Comparison of ENCODE assay signal across 8 mouse cellular contexts in genomic region chr11:75935819-75936430, GRCm38 (mm10). TPM values are rescaled to one million over a fixed set of nuclear protein-coding genes. Genes with fewer than 3 reads are reported as not detected.
DNase-seq lines count a peak whose midpoint lies in the region; ATAC-seq and TF ChIP-seq lines count a peak whose summit lies in the region.

No protein-coding gene starts in this region.

- no peaks in the 10 kb centered on the region for H3K9me3 ChIP-seq in hindbrain, embryonic 10.5 days
- no peaks in the 10 kb centered on the region for H3K9me3 ChIP-seq in hindbrain, embryonic 11.5 days (ENCODE audit: control insufficient read depth, low read length)
- H3K9me3 ChIP-seq in intestine, embryonic 15.5 days, result no peaks in the 10 kb centered on the region
- no peaks in the 10 kb centered on the region for H3K9me3 ChIP-seq in stomach, postnatal 0 days (ENCODE audit: control insufficient read depth, low read length)

- WGBS in hindbrain, embryonic 10.5 days, result 77% methylated on average over 7 of the region's 7 CpGs
- 69% methylated on average over 7 of the region's 7 CpGs for WGBS in hindbrain, embryonic 11.5 days
- WGBS in intestine, embryonic 15.5 days, result 34% methylated on average over 7 of the region's 7 CpGs
- WGBS in stomach, postnatal 0 days, result 39% methylated on average over 7 of the region's 7 CpGs

- DNase-seq in hindbrain, embryonic 10.5 days (ENCODE audit: low spot score), result no peak
- DNase-seq in hindbrain, embryonic 11.5 days (ENCODE audit: low spot score), result no peak
- DNase-seq in NIH3T3 (ENCODE audit: low read depth), result peak; percentile 11
- DNase-seq in gastrocnemius, postnatal 10 days, result peak; percentile 50
- peak; percentile 92 to 94 for DNase-seq in lung, adult 18-20 months
- DNase-seq in stomach, postnatal 0 days (ENCODE audit: low spot score), result peak; percentile 88
- no peak for DNase-seq in frontal cortex, postnatal 36 days (ENCODE audit: low spot score in 2 of 2)

- TF ChIP-seq EP300 in stomach, postnatal 0 days (optimal IDR thresholded peaks at IDR 0.05), result no peak

- H3K9ac ChIP-seq in hindbrain, embryonic 11.5 days (ENCODE audit: low read depth, low read length), result no peak overlapping the region
- H3K9ac ChIP-seq in intestine, embryonic 15.5 days, result no peak overlapping the region
- no peak overlapping the region; the same call in 1 of the 2 replicates for H3K9ac ChIP-seq in stomach, postnatal 0 days (ENCODE audit: low read length)

- H3K4me1 ChIP-seq in hindbrain, embryonic 10.5 days (replicated peaks), result peaks cover 54% of the 10 kb centered on the region
- peaks cover 7% of the 10 kb centered on the region; the same call in 1 of the 2 replicates for H3K4me1 ChIP-seq in hindbrain, embryonic 11.5 days (replicated peaks; ENCODE audit: control insufficient read depth, insufficient read depth, low read length)
- peaks cover 60% of the 10 kb centered on the region for H3K4me1 ChIP-seq in intestine, embryonic 15.5 days (replicated peaks)
- peaks cover 8% of the 10 kb centered on the region for H3K4me1 ChIP-seq in stomach, postnatal 0 days (replicated peaks; ENCODE audit: control insufficient read depth, insufficient read depth)

- H3K27ac ChIP-seq in hindbrain, embryonic 10.5 days, result peak overlapping the region; percentile 54
- no peak overlapping the region for H3K27ac ChIP-seq in hindbrain, embryonic 11.5 days (ENCODE audit: low read depth, low read length)
- H3K27ac ChIP-seq in intestine, embryonic 15.5 days, result peak overlapping the region; percentile 86
- peak overlapping the region; percentile 37 for H3K27ac ChIP-seq in stomach, postnatal 0 days (replicated peaks)

- H3K4me2 ChIP-seq in hindbrain, embryonic 11.5 days (replicated peaks; ENCODE audit: low read depth, low read length), result no peak overlapping the region
- H3K4me2 ChIP-seq in intestine, embryonic 15.5 days (replicated peaks), result peak overlapping the region; percentile 55; the same call in 1 of the 2 replicates
- H3K4me2 ChIP-seq in stomach, postnatal 0 days (replicated peaks; ENCODE audit: low read depth), result no peak overlapping the region

- H3K4me3 ChIP-seq in hindbrain, embryonic 10.5 days, result no peak overlapping the region
- no peak overlapping the region for H3K4me3 ChIP-seq in hindbrain, embryonic 11.5 days (ENCODE audit: low read depth, low read length)
- no peak overlapping the region for H3K4me3 ChIP-seq in intestine, embryonic 15.5 days (replicated peaks)
- no peak overlapping the region for H3K4me3 ChIP-seq in stomach, postnatal 0 days (ENCODE audit: low read depth, low read length)

- ATAC-seq in hindbrain, embryonic 11.5 days (ENCODE audit: low FRiP score), result no peak
- peak; percentile 61 for ATAC-seq in intestine, embryonic 15.5 days
- peak; percentile 78 for ATAC-seq in stomach, postnatal 0 days (ENCODE audit: low FRiP score, low TSS enrichment)

- H3K36me3 ChIP-seq in hindbrain, embryonic 10.5 days, result no peaks in the 10 kb centered on the region
- H3K36me3 ChIP-seq in hindbrain, embryonic 11.5 days (ENCODE audit: control insufficient read depth, insufficient read depth, low read length), result no peaks in the 10 kb centered on the region
- no peaks in the 10 kb centered on the region for H3K36me3 ChIP-seq in intestine, embryonic 15.5 days
- no peaks in the 10 kb centered on the region for H3K36me3 ChIP-seq in stomach, postnatal 0 days (ENCODE audit: control insufficient read depth, insufficient read depth, low read length)

- no peak for TF ChIP-seq CTCF in stomach, postnatal 0 days (IDR thresholded peaks at IDR 0.05; ENCODE audit: low read depth)

- H3K27me3 ChIP-seq in hindbrain, embryonic 10.5 days (ENCODE audit: insufficient read depth, poor library complexity, severe bottlenecking), result no peaks in the 10 kb centered on the region
- no peaks in the 10 kb centered on the region for H3K27me3 ChIP-seq in hindbrain, embryonic 11.5 days (ENCODE audit: control insufficient read depth, insufficient read depth, low read length)
- no peaks in the 10 kb centered on the region for H3K27me3 ChIP-seq in intestine, embryonic 15.5 days (replicated peaks)
- no peaks in the 10 kb centered on the region for H3K27me3 ChIP-seq in stomach, postnatal 0 days (ENCODE audit: control insufficient read depth, insufficient read depth, low read length)

RNA-seq across cellular contexts. Expression of gene Rph3al, which starts 2.3 kb away (rescaled TPM):
- 2.1 and 2.4 TPM in 2 replicates for polyA plus RNA-seq in hindbrain, embryonic 10.5 days (2016; fragmentation: Nextera tagmentation; extraction: Ambion mirVana)
- polyA plus RNA-seq in hindbrain, embryonic 11.5 days (2014; fragmentation: Nextera tagmentation; extraction: Ambion mirVana), result 1.5 and 2.2 TPM in 2 replicates
- 1 to 10 TPM; 4.4 to 5.3 TPM for total RNA-seq in gastrocnemius, postnatal 10 days (2021)
- polyA plus RNA-seq in intestine, embryonic 15.5 days (2015; fragmentation: Nextera tagmentation; extraction: Ambion mirVana), result 18.2 and 19.7 TPM in 2 replicates
- polyA plus RNA-seq in stomach, postnatal 0 days (2015; fragmentation: Nextera tagmentation; extraction: Ambion mirVana), result 11.2 and 11.7 TPM in 2 replicates

Comparison
In these comparisons a context has a peak if more than half of its experiments do, and no peak if none do; other contexts are left out.
1. DNase-seq: peak in NIH3T3 (single experiment), gastrocnemius, postnatal 10 days (single experiment), lung, adult 18-20 months (2 of 2) and stomach, postnatal 0 days (single experiment); none in hindbrain, embryonic 10.5 days (single experiment), hindbrain, embryonic 11.5 days (single experiment) and frontal cortex, postnatal 36 days (0 of 2).